Mouse (Mus musculus): Measurements from ENCODE around the gene Nup133.
"Not testable (repeated sequence)": the region's sequence is repeated elsewhere in the genome, so short reads cannot be mapped to it uniquely, and the experiment has no call there.

Gene Nup133

GRCm38 (mm10) chr8:123948942-123949685, at the start of gene Nup133:
Nup133 (minus strand) TSS chr8:123949265.
- DNase-seq, result peak; percentile 100

DNA sequence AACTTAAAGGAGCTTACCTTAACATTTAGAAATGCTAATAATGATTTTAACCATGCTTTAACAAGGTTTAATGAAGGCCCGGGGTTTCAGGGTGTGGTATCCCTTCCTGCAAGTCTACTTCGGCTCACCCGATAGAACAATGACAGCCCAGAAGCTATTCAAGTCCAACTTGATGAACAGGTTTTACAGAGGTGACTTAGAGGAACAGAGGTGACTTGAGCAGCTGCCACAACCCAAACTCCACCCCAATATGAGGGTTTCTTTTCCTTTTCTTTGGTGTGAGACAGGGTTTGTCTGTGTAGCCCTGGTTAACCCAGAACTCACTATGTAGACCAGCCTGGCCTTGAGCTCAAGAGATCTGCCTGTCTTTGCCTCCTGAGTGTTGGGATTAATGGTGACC, 44.9 kb upstream of the Nup133 start:
- no peak for DNase-seq

- no peak for DNase-seq
Observed at GRCm38 (mm10) chr8:123993597-123993996, 44.5 kb upstream of the Nup133 start.

DNA sequence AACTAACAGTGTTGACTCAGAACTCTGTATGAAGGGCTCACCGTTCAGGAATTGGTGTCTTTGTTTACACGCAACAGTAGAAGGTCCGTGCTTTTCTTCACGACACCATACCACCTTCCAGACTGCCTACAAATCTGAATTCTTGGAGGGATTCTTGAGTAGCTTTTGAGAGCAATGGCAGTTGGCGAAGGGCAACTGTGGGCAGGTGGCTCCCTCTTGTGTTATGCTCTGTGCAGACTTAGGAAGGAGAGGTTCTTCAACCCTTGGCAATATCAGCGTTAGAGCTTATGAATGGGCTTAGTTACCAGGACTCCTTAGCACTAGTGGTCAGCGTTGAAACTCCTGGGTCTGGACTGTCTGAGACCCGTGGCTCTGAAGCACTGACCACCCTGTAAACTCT, 43.5 kb upstream of the Nup133 start:
- peak; percentile 25 to 33 for DNase-seq

DNA sequence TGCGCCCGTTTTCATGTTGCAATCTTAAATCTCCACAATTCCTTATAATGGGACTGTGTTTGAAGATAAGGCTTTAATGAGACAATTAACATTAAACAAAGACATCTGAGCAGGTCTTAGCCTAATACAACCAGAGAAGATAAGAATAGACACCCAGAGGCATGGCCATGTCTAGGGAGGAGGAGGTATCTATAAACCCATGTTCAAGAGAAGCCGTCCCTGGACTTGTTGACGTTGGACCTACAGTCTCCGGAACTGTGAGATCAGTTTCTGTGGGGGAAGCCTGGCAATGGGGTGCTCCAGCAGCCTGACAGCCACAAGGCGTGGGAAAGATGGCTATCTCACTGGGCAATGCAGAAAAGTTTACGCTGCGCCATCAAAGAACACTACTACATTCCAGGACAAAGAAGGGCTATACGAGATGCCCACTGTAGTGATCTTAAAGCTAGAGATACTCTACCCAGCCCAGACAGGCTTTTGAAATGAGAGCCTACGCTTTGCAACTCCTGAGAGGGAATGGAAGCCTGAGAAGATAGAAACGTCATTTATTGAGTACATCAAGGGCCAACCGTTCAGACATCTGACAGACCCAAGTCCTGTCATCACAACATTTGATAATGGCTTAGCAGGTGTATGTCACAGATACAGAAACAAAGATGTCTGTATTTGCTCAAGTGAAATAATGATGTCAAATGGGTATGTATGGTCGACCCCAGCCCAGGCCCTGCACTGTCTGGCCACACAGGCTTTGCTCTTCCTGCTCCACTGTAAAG, 41.4 kb upstream of the Nup133 start:
- no peak for DNase-seq

- no peak for DNase-seq
Observed at GRCm38 (mm10) chr8:123989128-123989527, 40.1 kb upstream of the Nup133 start.

- no peak for DNase-seq
Observed at GRCm38 (mm10) chr8:123988605-123989038, 39.6 kb upstream of the Nup133 start.

- peak; percentile 92 to 93 for DNase-seq
Observed at GRCm38 (mm10) chr8:123982826-123983400, 33.8 kb upstream of the Nup133 start, which contains the start of gene Abcb10. Abcb10 (minus strand) TSS chr8:123983122.

DNA sequence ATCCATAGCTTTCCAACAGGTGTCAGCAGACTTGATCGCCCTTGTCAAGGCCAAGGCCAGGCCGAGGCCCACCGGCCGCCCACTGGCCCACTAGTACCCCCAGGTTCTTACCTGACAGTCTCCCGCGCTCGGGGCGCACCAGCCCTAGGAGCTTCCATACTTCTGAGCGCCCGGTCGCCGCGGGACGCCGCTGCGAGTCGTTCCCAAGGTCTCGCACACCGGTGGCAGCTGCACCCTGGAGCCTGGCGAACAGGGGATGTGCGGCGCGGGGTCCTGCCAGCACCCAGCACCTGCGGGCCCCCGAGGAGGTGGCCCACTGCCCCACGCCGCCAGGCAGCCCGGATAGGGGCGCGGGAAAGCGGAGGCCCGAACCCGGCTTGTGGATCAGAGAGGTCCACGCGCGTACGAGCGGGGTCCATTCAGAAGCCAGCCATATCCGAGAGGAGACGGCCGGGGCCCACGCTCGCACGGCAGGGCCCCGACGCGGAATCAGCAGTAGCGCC, 33.3 kb upstream of the Nup133 start:
- peak; percentile 51 to 63 for DNase-seq

DNA sequence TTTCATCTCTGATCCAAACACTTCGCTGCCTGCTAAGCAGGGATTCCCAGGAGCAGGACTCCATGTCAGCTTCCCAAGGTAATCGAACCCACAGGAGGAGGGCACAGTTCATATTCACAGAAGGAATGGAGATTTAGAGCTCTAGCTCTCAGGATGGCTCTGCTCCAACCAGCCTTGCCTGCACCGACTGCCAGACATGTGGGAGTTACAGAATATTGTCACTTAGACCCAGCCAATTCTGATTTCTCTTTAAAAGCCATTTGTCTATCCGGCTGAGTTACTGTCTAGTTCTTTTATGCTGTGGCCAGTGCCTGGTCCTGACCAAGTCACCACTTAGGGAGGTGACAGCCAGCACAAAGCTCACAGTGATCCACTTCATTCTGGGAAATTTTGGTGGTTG, 32.6 kb upstream of the Nup133 start:
- DNase-seq, result peak; percentile 45

- DNase-seq, result no peak
Observed at GRCm38 (mm10) chr8:123980239-123980638, 31.2 kb upstream of the Nup133 start.

DNA sequence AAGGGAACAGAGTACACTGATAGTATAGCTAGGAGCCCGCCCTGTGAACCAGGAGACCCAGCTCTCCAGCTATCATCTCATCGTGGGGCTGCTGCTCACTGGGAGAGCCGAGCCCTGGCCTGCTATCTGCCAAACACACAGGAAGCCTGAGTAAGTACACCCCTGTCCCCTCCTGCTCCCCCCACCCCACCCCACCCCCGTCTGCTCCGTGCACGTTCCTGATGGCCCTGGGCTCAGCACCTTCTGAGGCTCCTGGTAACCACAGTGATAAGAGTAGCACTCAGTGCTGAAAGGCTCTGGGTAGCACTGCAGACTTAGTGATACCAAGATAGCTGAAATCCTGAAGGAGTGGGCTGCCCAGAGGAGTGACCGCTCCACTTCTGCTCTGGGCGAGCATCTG, 29.9 kb upstream of the Nup133 start:
- DNase-seq, result no peak

DNA sequence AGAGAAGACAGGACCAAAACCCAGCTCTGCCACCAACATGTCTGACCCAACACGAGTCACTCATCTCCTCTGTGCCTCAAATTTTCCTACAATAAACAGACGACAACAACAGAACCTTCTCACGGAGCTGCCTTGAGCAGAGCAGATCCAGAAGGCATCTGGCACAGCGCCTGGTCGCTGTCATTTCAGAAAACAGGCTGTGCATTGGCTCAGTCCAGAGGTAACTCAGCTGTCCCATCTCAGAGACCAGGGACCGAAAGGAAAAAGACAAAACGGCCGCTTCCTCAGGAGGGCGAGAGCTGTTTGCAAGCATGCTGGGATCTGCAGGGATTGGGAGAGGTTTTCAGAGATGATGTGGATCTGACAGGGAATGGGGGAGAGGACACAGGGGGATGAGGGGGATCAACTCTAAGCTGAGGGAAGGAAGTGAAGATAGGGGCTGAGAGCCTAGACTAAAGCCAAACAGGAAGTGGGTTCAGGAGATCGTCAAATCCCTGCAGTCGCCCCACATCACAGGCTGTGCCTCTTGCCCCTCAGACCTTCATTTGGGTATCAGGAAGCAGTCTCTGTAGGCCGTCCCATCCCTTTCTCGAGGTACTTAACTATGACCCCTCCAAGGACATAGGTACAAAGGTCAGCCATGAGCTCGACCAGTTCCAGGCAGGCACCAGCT, 29.2 kb upstream of the Nup133 start:
- DNase-seq, result peak; percentile 76 to 77

GRCm38 (mm10) chr8:123977499-123977898, 28.4 kb upstream of the Nup133 start:
- DNase-seq, result peak; percentile 38 to 42

DNA sequence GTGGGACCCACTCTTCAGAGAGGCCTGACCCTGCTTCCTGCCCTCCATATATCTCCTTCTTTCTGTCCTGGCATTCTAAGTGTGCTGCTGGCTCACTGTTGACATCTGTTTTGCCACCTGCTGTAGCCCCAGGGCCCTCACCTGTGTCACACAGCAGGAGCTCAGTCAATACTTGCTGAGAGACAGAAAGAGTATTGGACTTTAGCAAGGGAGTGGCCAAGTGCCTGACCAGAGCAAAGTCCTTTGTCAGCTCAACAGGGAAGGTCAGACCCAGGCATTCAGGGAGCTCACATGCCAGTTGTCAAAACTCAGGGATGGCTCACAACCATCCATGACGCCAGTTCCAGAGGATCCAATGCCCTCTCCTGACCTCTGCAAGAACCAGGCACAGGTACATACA, 24.4 kb upstream of the Nup133 start:
- DNase-seq, result no peak

DNA sequence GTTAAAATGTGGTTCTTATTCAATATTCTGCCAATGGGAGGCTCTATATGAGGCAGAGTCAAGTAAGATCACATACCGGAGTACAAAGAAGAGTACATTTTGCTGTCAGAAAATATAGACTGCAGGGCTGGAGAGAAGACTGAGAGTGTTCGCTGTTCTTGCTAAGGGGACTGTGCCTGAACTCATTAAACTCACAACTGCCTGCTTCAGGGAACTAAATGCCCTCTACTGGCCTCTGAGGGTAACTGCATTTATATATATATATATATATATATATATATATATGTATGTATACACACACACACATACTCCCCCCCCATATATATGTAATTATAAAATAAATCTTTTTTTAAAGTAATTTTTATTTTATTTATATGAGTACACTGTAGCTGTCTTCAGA, 17.8 kb upstream of the Nup133 start:
- DNase-seq, result no peak

DNA sequence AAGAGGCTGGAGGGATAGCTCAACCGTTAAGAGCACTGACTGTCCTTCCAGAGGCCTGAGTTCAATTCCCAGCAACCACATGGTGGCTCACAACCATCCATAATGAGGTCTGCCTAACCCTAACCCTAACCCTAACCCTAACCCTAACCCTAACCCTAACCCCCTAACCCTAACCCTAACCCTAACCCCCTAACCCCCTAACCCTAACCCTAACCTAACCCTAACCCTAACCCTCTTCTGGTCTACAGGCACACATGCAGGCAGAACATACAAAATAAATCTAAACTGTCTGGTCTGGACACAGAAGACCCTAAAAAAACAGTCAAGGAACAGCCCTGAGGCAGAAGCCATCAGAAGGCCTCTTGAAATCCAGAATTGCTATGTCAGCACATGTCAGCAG, 12.3 kb upstream of the Nup133 start:
- DNase-seq, result no peak

GRCm38 (mm10) chr8:123960556-123960955, 11.5 kb upstream of the Nup133 start:
- not testable (repeated sequence) for DNase-seq

DNA sequence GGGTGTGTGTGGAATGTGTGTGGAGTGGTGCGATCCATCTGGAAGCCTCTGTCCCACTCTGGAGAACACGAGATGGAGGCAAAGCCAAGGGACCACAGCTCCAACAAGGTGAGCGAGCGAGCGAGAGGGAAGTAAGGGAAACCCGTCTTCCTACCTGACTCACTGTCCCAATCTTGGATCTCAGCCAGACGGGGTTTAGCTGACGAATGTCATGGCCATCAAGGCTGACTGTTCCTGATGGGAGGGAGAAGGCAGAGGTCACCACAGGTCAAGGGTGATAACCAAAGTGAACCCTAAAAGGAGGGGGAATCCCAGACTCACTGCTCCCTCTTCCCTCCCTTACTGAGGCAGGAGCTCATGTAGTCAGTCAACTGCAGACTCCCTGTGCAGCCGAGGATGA, 11.0 kb upstream of the Nup133 start:
- DNase-seq, result no peak

GRCm38 (mm10) chr8:123959473-123959872, 10.4 kb upstream of the Nup133 start:
- no peak for DNase-seq

DNA sequence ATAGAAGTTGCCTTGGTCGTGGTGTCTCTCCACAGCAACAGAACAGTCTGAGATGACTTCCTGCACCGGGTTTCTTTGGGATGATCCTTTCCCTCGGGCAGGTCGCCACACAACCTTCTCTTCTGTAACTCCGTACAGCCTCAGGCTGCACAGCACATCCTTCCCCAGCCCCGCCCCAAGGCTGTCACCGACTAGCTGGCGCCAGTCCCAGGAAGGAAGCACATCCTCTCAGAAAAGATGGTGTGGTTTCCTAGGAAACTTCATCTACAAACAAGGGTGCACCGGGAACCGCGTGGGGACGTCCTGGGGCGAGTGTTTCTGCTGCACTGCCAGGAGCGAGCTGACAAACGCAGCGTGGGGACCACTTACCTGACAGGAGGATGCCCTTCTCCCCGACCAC, 9.1 kb upstream of the Nup133 start:
- no peak for DNase-seq

DNA sequence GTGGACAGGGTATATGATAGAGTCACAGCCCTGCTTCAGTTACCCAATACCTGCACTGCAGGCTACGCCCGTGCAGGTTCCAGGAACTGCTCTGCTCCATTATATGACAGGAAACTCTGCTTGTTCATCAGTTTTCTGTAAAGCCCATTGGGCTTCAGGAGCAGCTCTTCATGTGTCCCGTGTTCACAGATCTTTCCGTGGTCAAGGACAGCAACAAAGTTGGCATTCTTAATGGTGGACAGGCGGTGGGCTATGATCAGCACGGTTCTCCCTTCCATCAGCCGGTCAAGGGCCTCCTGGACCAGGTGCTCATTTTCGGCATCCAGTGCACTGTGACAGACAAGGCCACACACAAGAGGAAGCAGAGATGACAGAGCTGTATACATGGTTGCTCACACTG, 5.2 kb upstream of the Nup133 start:
- DNase-seq, result no peak

- DNase-seq, result no peak
Observed at GRCm38 (mm10) chr8:123953686-123954085, 4.6 kb upstream of the Nup133 start.

Data from cerebellum, postnatal 10 days (tissue).